Mouse (Mus musculus): ENCODE data around the gene Camk2b.
"Not testable (repeated sequence)": the region's sequence is repeated elsewhere in the genome, so short reads cannot be mapped to it uniquely, and the experiment has no call there.

Camk2b gene

GRCm38 (mm10) chr11:6015011-6015431 is 51.1 kb downstream of the Camk2b start:
- DNase-seq (ENCODE audit: low read depth) = no peak

- DNase-seq (ENCODE audit: low read depth) = no peak
These were observed 52.8 kb downstream of the Camk2b start for GRCm38 (mm10) chr11:6013359-6013758.

GRCm38 (mm10) chr11:6011879-6012278 is 54.3 kb downstream of the Camk2b start:
- DNase-seq (ENCODE audit: low read depth) = no peak

GRCm38 (mm10) chr11:6010751-6011482 is 55.2 kb downstream of the Camk2b start:
- not testable (repeated sequence) for DNase-seq (ENCODE audit: low read depth)

- not testable (repeated sequence) for DNase-seq (ENCODE audit: low read depth)
These were observed 58.4 kb downstream of the Camk2b start for GRCm38 (mm10) chr11:6007779-6008128.

- not testable (repeated sequence) for DNase-seq (ENCODE audit: low read depth)
These were observed 59.0 kb downstream of the Camk2b start for GRCm38 (mm10) chr11:6007010-6007778.

- DNase-seq (ENCODE audit: low read depth) = not testable (repeated sequence)
These were observed 59.7 kb downstream of the Camk2b start for GRCm38 (mm10) chr11:6006351-6007009.

- not testable (repeated sequence) for DNase-seq (ENCODE audit: low read depth)
These were observed 60.7 kb downstream of the Camk2b start for GRCm38 (mm10) chr11:6005374-6006043.

GRCm38 (mm10) chr11:6003046-6003639 is 63.0 kb downstream of the Camk2b start:
- no peak for DNase-seq (ENCODE audit: low read depth)

- no peak for DNase-seq (ENCODE audit: low read depth)
These were observed 64.0 kb downstream of the Camk2b start for GRCm38 (mm10) chr11:6001981-6002649.

GRCm38 (mm10) chr11:6000961-6001682 is 65.0 kb downstream of the Camk2b start:
- no peak for DNase-seq (ENCODE audit: low read depth)

GRCm38 (mm10) chr11:5999832-6000771 is 66.1 kb downstream of the Camk2b start:
- peak; percentile 81 for DNase-seq (ENCODE audit: low read depth)

- no peak for DNase-seq (ENCODE audit: low read depth)
These were observed 67.7 kb downstream of the Camk2b start for GRCm38 (mm10) chr11:5998472-5998871.

- DNase-seq (ENCODE audit: low read depth) = peak; percentile 90
These were observed 70.2 kb downstream of the Camk2b start for GRCm38 (mm10) chr11:5995989-5996388.

GRCm38 (mm10) chr11:5994880-5995279 is 71.3 kb downstream of the Camk2b start:
- DNase-seq (ENCODE audit: low read depth) = no peak

- DNase-seq (ENCODE audit: low read depth) = no peak
These were observed 72.0 kb downstream of the Camk2b start for GRCm38 (mm10) chr11:5994212-5994611.

- DNase-seq (ENCODE audit: low read depth) = peak; percentile 73
These were observed 75.3 kb downstream of the Camk2b start for GRCm38 (mm10) chr11:5990910-5991309.

GRCm38 (mm10) chr11:5989954-5990593 is 76.1 kb downstream of the Camk2b start:
- DNase-seq (ENCODE audit: low read depth) = no peak

GRCm38 (mm10) chr11:5988126-5988525 is 78.0 kb downstream of the Camk2b start:
- DNase-seq (ENCODE audit: low read depth) = no peak
